Mouse (Mus musculus) limb, embryonic 14.5 days (tissue): ENCODE data around the gene Gart. TPM values are rescaled to one million over a fixed set of nuclear protein-coding genes. Genes with fewer than 3 reads are reported as not detected.

Source experiments
- ATAC-seq: fragments of 200-750 bp; cut with Nextera tagmentation; 2 replicates; pipeline ENCODE4 v1.8.0; 2017; ENCODE audit warnings: low read depth, moderate number of reproducible peaks, moderate TSS enrichment; ENCODE audit not compliant: low FRiP score
- DNase-seq: peaks from one replicate; pipeline ENCODE4 v3.0.0-alpha.2; 2015; ENCODE audit warnings: low spot score
- H3K27ac ChIP-seq: fragments of 300-500 bp; sonication (generic); replicated peaks from 2 replicates; pipeline ENCODE4 v1.5.1; 2014; ENCODE audit warnings: low read depth, mild to moderate bottlenecking, low read length, moderate library complexity, mixed read lengths
- H3K27me3 ChIP-seq: fragments of 300-500 bp; sonication (generic); 2 replicates; pipeline ENCODE4 v1.6.1; 2014; ENCODE audit warnings: low read length, mixed read lengths; ENCODE audit not compliant: control insufficient read depth, insufficient read depth
- H3K36me3 ChIP-seq: fragments of 300-500 bp; sonication (generic); 2 replicates; pipeline ENCODE4 v1.6.1; 2014; ENCODE audit warnings: mild to moderate bottlenecking, low read length, moderate library complexity, mixed read lengths; ENCODE audit not compliant: control insufficient read depth, insufficient read depth
- H3K4me1 ChIP-seq: fragments of 300-500 bp; sonication (generic); 2 replicates; pipeline ENCODE4 v1.6.1; 2014; ENCODE audit warnings: antibody characterized with exemption, low read length, mixed read lengths; ENCODE audit not compliant: control insufficient read depth, insufficient read depth
- H3K4me2 ChIP-seq: fragments of 300-500 bp; sonication (generic); replicated peaks from 2 replicates; pipeline ENCODE4 v1.6.1; 2014; ENCODE audit warnings: low read depth, mild to moderate bottlenecking, low read length, moderate library complexity; ENCODE audit not compliant: severe bottlenecking
- H3K4me3 ChIP-seq: fragments of 300-500 bp; sonication (generic); replicated peaks from 2 replicates; pipeline ENCODE4 v1.5.1; 2014; ENCODE audit warnings: low read length
- H3K9ac ChIP-seq: fragments of 300-500 bp; sonication (generic); 2 replicates; pipeline ENCODE4 v1.6.1; 2014; ENCODE audit warnings: mild to moderate bottlenecking, low read depth, low read length, moderate library complexity; ENCODE audit not compliant: severe bottlenecking
- H3K9me3 ChIP-seq: fragments of 300-500 bp; sonication (generic); 2 replicates; pipeline ENCODE4 v1.6.1; 2016; ENCODE audit warnings: low read length; ENCODE audit not compliant: control insufficient read depth
- POLR2A ChIP-seq: fragments of 200-500 bp; IDR thresholded peaks from 2 replicates; pipeline ENCODE4 v1.8.0; 2012; ENCODE audit warnings: inconsistent platforms, mild to moderate bottlenecking, moderate library complexity, borderline replicate concordance; ENCODE audit not compliant: insufficient read depth, insufficient read length; ENCODE audit errors: extremely low read depth
- WGBS: fragments of 180-500 bp; shearing (Covaris S2); extraction: QIAGEN DNeasy Blood & Tissue Kit; methylation state at CpG from one replicate; pipeline ENCODE4 v1.1.7; 2014; 5-methylcytosine and 5-hydroxymethylcytosine counted together
- polyA plus RNA-seq, 2 experiments: library from polyadenylated mRNA; depleted of rRNA in 1 of 2; stranded (reverse) in 1 of 2; unstranded in 1 of 2; fragments of >200 nt; fragmentation: Nextera tagmentation in 1 of 2; extraction: Ambion mirVana in 1 of 2; gene quantifications; 2 replicates each; pipeline versions ENCODE4 v1.2.1 to v1.2.3; 2012 to 2014

Gene Gart
- polyA plus RNA-seq, 2 experiments: 64.5 to 89.6 TPM

DNA sequence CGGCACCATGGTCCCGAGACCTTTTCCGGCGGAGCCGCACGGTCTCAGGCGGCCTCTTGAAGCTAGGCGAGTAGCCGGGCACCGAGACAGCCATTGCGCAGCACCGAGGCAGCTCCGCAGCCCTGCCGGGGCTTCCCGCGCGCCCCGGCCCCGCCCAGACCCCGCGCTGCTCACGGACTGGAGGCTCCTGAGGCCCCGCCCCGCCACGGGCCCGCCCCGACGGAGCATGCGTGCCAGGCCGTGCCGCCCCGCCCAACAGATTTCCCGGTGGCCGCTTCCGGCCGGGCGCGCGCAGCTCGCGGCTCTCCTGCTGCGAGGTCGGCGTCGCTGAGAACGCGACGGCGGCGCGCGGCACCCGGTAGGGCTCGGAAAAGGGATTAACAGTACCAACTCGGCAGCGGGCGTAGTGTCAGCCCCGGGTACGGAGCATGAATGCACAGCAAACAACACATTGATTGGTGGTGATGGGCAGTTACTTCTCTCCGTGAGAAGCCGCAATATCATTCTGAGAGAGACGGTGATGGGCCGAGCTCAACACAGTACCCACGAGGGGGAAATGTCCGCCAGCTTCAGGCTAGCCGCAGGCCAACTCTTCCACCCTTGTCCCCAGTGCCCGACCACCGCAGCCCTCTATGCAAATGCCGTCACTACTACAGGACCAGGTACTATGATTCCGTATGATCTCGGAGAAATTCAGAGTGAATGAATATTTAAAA is 42.0 kb upstream of the Gart start, which contains the start of gene Donson:
Gene Donson (minus strand): TSS at position 152 of the 716 bp plus-strand sequence.
- peak within 1 kb of the TSS; percentile 90 for H3K4me3 ChIP-seq
- under 1% methylated on average over 43 of the region's 71 CpGs for WGBS

DNA sequence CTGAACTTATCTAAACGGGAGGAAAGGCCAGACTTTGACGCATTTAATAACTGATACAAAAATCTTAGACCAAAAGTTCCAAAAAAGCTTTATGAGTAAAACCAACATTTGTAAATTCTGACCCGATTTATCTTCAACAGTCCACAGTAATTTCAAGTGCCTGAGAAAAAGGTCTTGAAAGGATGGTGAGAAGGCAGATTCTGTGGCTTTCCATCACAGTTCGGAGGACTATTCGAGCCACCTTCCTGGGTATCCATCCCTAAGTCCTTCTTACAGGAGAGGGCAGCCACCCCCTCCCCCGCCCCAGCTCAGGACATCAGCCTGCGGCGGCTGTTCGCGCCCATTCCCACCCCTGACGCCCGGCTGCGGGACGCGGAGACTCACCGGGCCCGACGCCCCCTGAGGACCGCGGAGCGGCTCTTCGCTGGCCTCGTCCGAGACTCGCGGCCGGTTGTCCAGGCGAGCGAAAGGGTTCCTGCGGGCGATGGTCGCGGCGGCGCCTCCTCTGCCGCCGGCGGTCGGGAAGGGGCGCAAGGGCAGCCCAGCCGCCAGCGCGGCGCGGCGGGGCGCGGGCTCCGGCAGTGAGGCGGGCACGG is 41.4 kb upstream of the Gart start:
- WGBS: under 1% methylated on average over 29 of the region's 51 CpGs

More for the DNA sequence above, 42.0 kb upstream of the Gart start, which contains the start of gene Donson:
- peak; percentile 91 for DNase-seq
- peak; percentile 98 for ATAC-seq
- H3K4me2 ChIP-seq: peak within 1 kb of the TSS; percentile 86
- H3K36me3 ChIP-seq: peaks cover 21% of the 10 kb centered on the region
- peak within 1 kb of the TSS; percentile 59 for H3K27ac ChIP-seq
- peak within 1 kb of the TSS; percentile 87 for H3K9ac ChIP-seq
- peak; percentile 73; the same call in 1 of the 2 replicates for TF ChIP-seq POLR2A
- H3K9me3 ChIP-seq: no peaks in the 10 kb centered on the region
- no peaks in the 10 kb centered on the region for H3K27me3 ChIP-seq
- peaks cover 8% of the 10 kb centered on the region; the same call in 1 of the 2 replicates for H3K4me1 ChIP-seq

DNA sequence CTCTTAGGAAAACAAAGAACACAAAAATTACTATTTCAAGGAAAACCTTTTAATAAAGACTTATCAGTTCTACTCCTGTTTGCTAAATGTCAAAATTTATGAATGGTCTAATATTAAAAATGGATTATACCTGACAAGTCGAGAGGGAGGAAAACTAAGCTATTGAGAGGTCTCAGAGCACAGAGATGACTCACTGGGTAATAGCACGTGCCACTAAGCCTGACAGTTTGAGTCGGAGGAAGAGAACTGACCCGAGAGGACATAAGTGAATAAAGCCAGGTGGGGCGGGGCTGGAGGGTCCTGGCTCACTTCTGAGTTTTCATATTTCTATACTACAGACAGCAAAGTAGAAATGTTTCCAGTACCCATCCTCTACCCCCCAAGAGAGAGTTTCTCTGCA is 39.6 kb upstream of the Gart start:
- Histone ChIP-seq H3K36me3 (peaks cover 42% of the 10 kb centered on the region), H3K4me3 (no peak overlapping the region), H3K4me2 (no peak overlapping the region), H3K9me3 (no peaks in the 10 kb centered on the region), H3K4me1 (peaks cover 8% of the 10 kb centered on the region; the same call in 1 of the 2 replicates), H3K27ac (no peak overlapping the region), H3K9ac (no peak overlapping the region), H3K27me3 (no peaks in the 10 kb centered on the region)
- ATAC-seq (no peak), DNase-seq (no peak)
- WGBS: 82% methylated on average over 5 of the region's 5 CpGs
- no peak for TF ChIP-seq POLR2A

More for the DNA sequence above, 41.4 kb upstream of the Gart start:
- Histone ChIP-seq H3K4me2 (peak overlapping the region; percentile 86), H3K27ac (0 out of 2 replicates have a peak overlapping the region, but pooled peaks have one; percentile 48), H3K9ac (peak overlapping the region; percentile 87), H3K4me3 (peak overlapping the region; percentile 90), H3K36me3 (peaks cover 26% of the 10 kb centered on the region), H3K9me3 (no peaks in the 10 kb centered on the region), H3K27me3 (no peaks in the 10 kb centered on the region), H3K4me1 (peaks cover 8% of the 10 kb centered on the region; the same call in 1 of the 2 replicates)
- DNase-seq (no peak), ATAC-seq (peak; percentile 27; the same call in 1 of the 2 replicates)
- TF ChIP-seq POLR2A: no peak

DNA sequence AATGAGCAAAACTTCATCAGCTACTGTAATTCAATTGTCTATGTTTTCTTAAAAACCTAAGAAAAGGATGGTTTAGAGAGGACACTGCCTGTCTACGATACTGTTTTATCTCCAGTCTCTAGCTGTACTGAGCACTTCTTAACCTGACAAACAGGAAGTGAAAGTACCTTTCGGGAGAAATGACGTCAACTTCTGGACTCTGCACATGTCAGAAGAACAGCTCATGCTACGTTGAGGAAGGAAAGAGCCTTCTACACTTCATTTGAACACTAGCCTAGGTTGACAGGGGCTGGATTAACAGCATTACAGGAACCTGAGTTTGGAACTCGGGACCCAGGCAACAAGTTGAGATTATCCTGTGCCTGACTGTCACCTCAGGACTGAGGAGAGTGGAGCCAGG is 38.8 kb upstream of the Gart start:
- H3K4me1 ChIP-seq: peaks cover 8% of the 10 kb centered on the region; the same call in 1 of the 2 replicates
- H3K36me3 ChIP-seq: peaks cover 38% of the 10 kb centered on the region
- H3K27me3 ChIP-seq: no peaks in the 10 kb centered on the region
- H3K27ac ChIP-seq: no peak overlapping the region
- H3K4me3 ChIP-seq: no peak overlapping the region
- no peak for TF ChIP-seq POLR2A
- no peak overlapping the region for H3K4me2 ChIP-seq
- ATAC-seq (no peak), DNase-seq (no peak)
- 85% methylated on average over 5 of the region's 5 CpGs for WGBS
- no peak overlapping the region for H3K9ac ChIP-seq
- no peaks in the 10 kb centered on the region for H3K9me3 ChIP-seq

DNA sequence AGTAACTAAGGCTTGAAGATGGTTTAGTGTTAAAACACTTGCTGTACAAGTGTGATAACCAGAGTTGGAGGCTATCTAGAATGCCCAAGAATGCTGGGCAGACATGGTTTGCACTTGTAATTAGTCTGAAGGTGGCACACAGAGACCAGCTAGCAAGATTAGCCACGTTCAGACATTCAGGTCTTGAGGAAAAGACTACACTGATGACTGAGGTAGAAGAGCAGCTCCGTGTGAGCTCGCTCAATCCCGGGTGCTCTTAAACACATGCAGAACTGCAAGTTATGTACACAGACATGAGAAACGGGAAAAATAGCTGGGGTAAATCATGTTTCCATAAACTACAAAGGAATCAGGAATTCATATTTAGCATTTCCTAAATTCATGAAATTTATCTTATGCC is 33.9 kb upstream of the Gart start:
- whole genome bisulfite sequencing: 83% methylated on average over 5 of the region's 5 CpGs
- Histone ChIP-seq H3K27me3 (no peaks in the 10 kb centered on the region), H3K36me3 (peaks cover 75% of the 10 kb centered on the region), H3K4me1 (no peaks in the 10 kb centered on the region), H3K4me2 (no peak overlapping the region), H3K9me3 (no peaks in the 10 kb centered on the region), H3K9ac (no peak overlapping the region), H3K4me3 (no peak overlapping the region), H3K27ac (no peak overlapping the region)
- DNase-seq (no peak), ATAC-seq (no peak)
- no peak for TF ChIP-seq POLR2A
